Mouse (Mus musculus): ENCODE data around the gene Mta1. TPM values are rescaled to one million over a fixed set of nuclear protein-coding genes. Genes with fewer than 3 reads are reported as not detected.

The Mta1 gene
- polyA plus RNA-seq, 1 experiment, result 20.9 TPM

DNA sequence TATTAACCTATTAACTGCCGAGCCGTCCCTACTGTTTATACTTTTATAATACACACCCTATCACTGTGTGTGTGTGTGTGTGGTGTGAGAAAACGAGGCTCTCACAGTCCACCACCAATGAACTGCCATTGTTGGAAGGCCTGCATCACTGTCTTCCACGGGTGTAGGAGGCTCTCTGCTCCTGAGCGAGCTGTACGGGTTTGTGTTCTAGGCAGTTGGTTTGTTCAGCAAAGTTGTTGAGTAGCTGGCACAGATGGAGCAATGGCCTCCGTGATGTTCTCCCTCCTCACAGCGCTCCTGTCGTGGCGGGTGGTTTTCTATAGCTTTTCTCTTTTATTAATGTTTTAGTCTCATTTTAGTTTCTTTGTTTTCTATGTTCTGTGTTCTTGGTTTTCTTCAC lies 11.7 kb downstream of the Mta1 start:
- Histone ChIP-seq H3K4me3 (replicated peaks; ENCODE audit: control insufficient read depth, low read depth, low read length) (no peak overlapping the region), H3K4me1 (ENCODE audit: control insufficient read depth, insufficient read depth, low read length) (peaks cover 5% of the 10 kb centered on the region; the same call in 1 of the 2 replicates), H3K27ac (ENCODE audit: control insufficient read depth, insufficient read depth, low read depth, low read length, poor library complexity) (no peak overlapping the region)
- 84% methylated on average over 10 of the region's 10 CpGs for WGBS
- no peak for TF ChIP-seq POLR2A (IDR thresholded peaks at IDR 0.05; ENCODE audit: borderline replicate concordance, control insufficient read depth, low read depth, low read length)
- TF ChIP-seq CTCF (IDR thresholded peaks at IDR 0.05; ENCODE audit: control insufficient read depth, insufficient read depth, low read length), result no peak

DNA sequence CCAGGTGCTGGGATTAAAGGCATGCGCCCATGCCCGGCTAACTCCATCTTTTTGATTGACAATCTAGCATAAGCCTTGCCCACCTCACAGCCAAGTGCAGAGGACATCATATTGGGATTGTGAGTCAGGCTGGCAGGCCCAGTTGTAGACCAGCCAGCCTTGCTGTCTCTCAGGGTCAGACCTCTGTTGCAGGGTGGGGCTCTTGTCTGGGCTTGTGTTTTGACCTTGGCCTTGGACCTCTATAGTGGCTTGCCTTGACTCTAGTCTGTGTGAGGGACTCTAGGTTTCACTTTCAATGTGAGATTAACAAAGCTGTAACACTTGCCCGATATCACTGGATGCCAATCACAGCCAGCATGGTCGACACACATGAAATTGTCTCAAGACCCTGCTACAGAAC lies 16.1 kb downstream of the Mta1 start:
- Histone ChIP-seq H3K4me3 (replicated peaks; ENCODE audit: control insufficient read depth, low read depth, low read length) (no peak overlapping the region), H3K27ac (ENCODE audit: control insufficient read depth, insufficient read depth, low read depth, low read length, poor library complexity) (no peak overlapping the region), H3K4me1 (ENCODE audit: control insufficient read depth, insufficient read depth, low read length) (no peaks in the 10 kb centered on the region)
- no peak for TF ChIP-seq CTCF (IDR thresholded peaks at IDR 0.05; ENCODE audit: control insufficient read depth, insufficient read depth, low read length)
- TF ChIP-seq POLR2A (IDR thresholded peaks at IDR 0.05; ENCODE audit: borderline replicate concordance, control insufficient read depth, low read depth, low read length), result no peak
- 92% methylated on average over 4 of the region's 4 CpGs for WGBS

DNA sequence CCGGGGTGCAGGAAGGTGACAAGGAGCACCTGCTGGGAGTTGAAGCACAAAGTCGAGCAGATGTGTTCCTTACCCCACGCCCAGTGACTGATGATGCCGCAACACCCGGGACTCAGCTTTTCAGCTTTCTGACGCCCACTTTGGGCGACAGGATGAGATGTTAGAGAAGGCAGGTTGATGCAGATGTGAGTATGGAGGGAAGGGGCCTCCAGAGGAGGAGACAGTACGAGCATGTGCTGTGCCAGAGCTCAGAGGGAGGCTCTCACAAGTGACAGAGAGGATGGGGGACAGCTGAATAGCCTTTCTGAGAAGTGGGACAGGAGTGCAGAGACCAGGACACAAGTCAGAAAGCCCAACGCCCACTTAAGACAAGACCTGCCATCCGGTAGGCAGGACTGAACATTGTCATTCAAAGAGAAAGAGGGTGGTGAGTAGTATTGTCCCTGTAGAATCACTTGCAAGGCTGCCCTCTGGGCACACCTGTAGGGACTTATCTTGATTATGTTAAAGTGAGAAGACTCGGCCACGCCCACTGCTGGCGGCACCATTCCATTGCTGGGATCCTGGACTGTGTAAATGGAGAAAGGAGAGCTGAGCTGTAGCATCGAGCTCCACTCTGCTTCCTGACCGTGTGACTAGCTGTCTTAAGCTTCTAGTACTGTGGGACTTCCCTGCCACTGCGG lies 16.9 kb downstream of the Mta1 start:
- Histone ChIP-seq H3K4me3 (replicated peaks; ENCODE audit: control insufficient read depth, low read depth, low read length) (no peak overlapping the region), H3K27ac (ENCODE audit: control insufficient read depth, insufficient read depth, low read depth, low read length, poor library complexity) (no peak overlapping the region), H3K4me1 (ENCODE audit: control insufficient read depth, insufficient read depth, low read length) (no peaks in the 10 kb centered on the region)
- 84% methylated on average over 16 of the region's 16 CpGs for WGBS
- TF ChIP-seq CTCF (IDR thresholded peaks at IDR 0.05; ENCODE audit: control insufficient read depth, insufficient read depth, low read length) (no peak), POLR2A (IDR thresholded peaks at IDR 0.05; ENCODE audit: borderline replicate concordance, control insufficient read depth, low read depth, low read length) (no peak)

DNA sequence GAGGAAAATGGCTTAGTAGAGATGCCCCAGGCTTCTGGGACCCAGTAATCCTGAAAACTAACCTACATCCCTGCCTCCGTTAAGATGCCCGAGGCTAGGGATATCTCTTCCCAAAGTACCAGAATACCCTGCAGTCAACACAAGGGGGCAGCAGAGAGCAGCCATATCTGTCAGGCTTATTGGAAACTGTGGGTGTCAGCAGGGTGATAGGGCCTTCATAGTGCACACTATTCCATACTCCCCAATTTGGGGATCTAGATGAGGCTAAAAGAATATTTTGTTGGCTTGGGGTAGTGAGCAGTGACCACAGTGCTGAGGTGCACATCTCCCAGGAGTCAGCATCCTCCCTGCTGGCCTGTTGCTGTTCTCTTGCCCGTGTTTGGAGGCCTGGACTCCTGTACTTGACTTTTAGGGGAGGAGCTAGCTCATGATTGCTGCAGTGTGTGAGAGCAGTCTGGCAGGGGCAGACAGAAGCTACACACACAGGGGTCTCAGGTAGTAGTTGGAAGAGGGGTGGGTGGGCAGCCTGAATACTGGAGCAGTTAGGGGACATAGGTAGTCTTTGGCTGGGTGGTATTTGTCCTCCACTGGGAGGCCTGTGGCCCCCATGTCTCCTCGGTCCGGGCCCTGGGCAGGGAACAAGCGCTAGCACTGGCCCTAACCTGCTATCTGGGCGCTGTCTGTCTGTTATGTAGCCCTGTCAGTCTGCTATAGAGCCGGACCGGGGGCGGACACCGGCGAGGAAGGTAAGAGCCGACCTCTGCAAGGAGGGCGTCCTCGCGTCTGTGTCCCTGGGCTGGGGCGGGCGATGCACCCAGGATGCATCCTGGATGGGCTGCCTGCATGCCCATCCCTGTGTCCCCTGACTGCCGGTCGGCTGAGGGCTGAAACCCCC lies 21.7 kb downstream of the Mta1 start:
- no peak for TF ChIP-seq POLR2A (IDR thresholded peaks at IDR 0.05; ENCODE audit: borderline replicate concordance, control insufficient read depth, low read depth, low read length)
- peak; percentile 82 for TF ChIP-seq CTCF (IDR thresholded peaks at IDR 0.05; ENCODE audit: control insufficient read depth, insufficient read depth, low read length)
- no peak overlapping the region for H3K27ac ChIP-seq (ENCODE audit: control insufficient read depth, insufficient read depth, low read depth, low read length, poor library complexity)
- WGBS, result 89% methylated on average over 20 of the region's 20 CpGs
- no peak overlapping the region for H3K4me3 ChIP-seq (replicated peaks; ENCODE audit: control insufficient read depth, low read depth, low read length)
- H3K4me1 ChIP-seq (ENCODE audit: control insufficient read depth, insufficient read depth, low read length), result no peaks in the 10 kb centered on the region

DNA sequence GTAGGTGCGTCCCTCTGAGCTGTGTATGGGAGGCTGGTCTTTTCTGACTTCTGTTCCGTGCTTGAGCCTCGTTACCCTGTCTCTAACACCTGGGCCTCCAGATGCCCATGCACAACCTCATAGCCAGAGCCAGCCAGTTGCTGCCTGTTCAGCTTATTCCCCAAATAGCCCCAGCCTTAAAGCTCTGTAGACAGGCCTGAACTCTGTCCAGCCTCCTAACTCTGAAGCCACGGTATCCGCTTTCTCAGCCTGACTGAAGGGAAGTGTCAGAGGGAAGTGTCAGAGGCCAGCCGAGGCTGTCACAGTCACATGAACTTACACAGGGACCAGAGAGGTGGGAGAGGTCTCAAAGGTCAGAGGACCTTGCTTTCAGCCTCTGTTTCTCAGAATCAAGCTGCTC lies 26.6 kb downstream of the Mta1 start:
- H3K4me3 ChIP-seq (replicated peaks; ENCODE audit: control insufficient read depth, low read depth, low read length), result no peak overlapping the region
- no peak overlapping the region for H3K27ac ChIP-seq (ENCODE audit: control insufficient read depth, insufficient read depth, low read depth, low read length, poor library complexity)
- WGBS, result 75% methylated on average over 6 of the region's 6 CpGs
- TF ChIP-seq POLR2A (IDR thresholded peaks at IDR 0.05; ENCODE audit: borderline replicate concordance, control insufficient read depth, low read depth, low read length) (no peak), CTCF (IDR thresholded peaks at IDR 0.05; ENCODE audit: control insufficient read depth, insufficient read depth, low read length) (no peak)
- no peaks in the 10 kb centered on the region for H3K4me1 ChIP-seq (ENCODE audit: control insufficient read depth, insufficient read depth, low read length)

DNA sequence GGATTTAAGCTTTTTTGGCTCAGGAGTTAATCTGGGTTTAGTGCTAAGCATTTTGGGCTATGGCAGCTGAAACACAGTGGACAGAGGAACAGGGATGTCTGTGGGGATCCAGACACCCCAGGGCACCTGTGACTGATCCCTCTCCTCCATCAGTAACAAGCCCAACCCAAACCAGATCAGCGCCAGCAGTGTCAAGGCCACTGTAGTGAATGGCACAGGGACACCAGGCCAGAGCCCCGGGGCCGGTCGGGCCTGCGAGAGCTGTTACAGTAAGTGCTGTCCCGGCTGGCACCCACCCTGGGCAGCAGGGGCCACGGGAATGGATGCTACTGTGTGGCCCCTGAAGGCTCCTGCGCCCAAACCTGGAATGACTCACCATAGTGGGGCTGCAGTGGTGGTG lies 32.7 kb downstream of the Mta1 start:
- H3K4me1 ChIP-seq (ENCODE audit: control insufficient read depth, insufficient read depth, low read length), result no peaks in the 10 kb centered on the region
- 94% methylated on average over 8 of the region's 8 CpGs for WGBS
- H3K27ac ChIP-seq (ENCODE audit: control insufficient read depth, insufficient read depth, low read depth, low read length, poor library complexity), result no peak overlapping the region
- TF ChIP-seq CTCF (IDR thresholded peaks at IDR 0.05; ENCODE audit: control insufficient read depth, insufficient read depth, low read length) (no peak), POLR2A (IDR thresholded peaks at IDR 0.05; ENCODE audit: borderline replicate concordance, control insufficient read depth, low read depth, low read length) (no peak)
- no peak overlapping the region for H3K4me3 ChIP-seq (replicated peaks; ENCODE audit: control insufficient read depth, low read depth, low read length)

DNA sequence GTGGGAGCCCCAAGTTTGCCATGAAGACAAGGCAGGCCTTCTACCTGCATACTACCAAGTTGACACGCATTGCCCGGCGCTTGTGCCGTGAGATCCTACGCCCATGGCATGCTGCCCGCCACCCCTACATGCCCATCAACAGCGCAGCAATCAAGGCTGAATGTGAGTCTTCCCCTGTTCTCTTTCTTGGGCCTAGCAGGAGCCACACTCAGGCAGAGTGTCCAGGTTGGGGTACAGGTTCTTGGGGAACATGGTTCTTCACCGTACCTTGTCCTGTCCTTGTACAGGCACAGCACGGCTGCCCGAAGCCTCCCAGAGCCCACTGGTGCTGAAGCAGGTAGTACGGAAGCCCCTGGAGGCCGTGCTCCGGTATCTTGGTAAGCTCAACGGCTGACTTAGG lies 33.5 kb downstream of the Mta1 start:
- no peak overlapping the region for H3K27ac ChIP-seq (ENCODE audit: control insufficient read depth, insufficient read depth, low read depth, low read length, poor library complexity)
- H3K4me3 ChIP-seq (replicated peaks; ENCODE audit: control insufficient read depth, low read depth, low read length), result no peak overlapping the region
- no peaks in the 10 kb centered on the region for H3K4me1 ChIP-seq (ENCODE audit: control insufficient read depth, insufficient read depth, low read length)
- WGBS, result 98% methylated on average over 14 of the region's 14 CpGs
- no peak for TF ChIP-seq POLR2A (IDR thresholded peaks at IDR 0.05; ENCODE audit: borderline replicate concordance, control insufficient read depth, low read depth, low read length)
- TF ChIP-seq CTCF (IDR thresholded peaks at IDR 0.05; ENCODE audit: control insufficient read depth, insufficient read depth, low read length), result no peak

DNA sequence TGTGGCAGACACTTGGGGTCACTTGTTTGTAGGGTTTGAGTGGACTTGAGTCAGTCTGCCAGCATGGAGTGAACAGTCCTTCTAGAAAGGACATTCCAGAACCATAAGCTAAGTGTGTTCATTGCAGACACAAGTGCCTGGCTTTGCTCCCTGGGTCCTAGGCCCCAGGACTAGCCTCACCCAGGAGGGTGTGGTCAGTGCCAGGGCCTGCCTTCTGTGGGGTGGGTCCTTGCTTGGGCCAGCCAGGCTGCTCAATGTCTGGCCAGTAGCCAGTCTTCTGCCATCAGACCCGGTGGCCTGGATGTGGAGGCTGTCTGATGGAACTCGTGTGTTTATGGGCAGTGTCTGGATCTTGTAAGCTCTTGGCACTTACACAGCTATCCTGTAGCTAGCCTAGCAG lies 34.5 kb downstream of the Mta1 start:
- TF ChIP-seq CTCF (IDR thresholded peaks at IDR 0.05; ENCODE audit: control insufficient read depth, insufficient read depth, low read length), result no peak
- TF ChIP-seq POLR2A (IDR thresholded peaks at IDR 0.05; ENCODE audit: borderline replicate concordance, control insufficient read depth, low read depth, low read length), result no peak
- H3K4me3 ChIP-seq (replicated peaks; ENCODE audit: control insufficient read depth, low read depth, low read length), result no peak overlapping the region
- H3K27ac ChIP-seq (ENCODE audit: control insufficient read depth, insufficient read depth, low read depth, low read length, poor library complexity), result no peak overlapping the region
- 68% methylated on average over 2 of the region's 2 CpGs for WGBS
- H3K4me1 ChIP-seq (ENCODE audit: control insufficient read depth, insufficient read depth, low read length), result no peaks in the 10 kb centered on the region

Measured in bone marrow, adult 2 months (tissue).